Mouse (Mus musculus): ENCODE data around the gene Irf2bpl.

DNA sequence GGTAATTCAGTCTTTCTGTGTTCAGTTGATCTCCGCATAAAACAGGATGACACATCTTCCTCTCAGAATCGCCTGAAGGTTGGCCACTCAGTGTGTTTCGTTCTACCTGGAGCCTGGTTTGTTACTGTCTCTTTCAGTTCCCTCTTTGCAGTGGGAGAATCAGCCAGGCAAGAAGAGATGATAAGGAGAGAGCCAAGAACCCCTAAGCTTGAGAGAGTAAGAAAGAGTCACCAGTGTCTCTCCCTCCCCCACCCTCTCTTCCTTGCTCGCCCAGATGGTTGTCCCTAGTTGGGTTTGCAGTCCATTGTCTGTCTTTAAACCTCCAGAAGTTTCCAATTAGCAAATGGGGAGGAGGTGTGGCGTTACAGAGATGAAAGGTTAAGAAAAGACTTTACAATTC is 8.5 kb downstream of the Irf2bpl start:
- TF ChIP-seq CTCF (IDR thresholded peaks at IDR 0.05; ENCODE audit: control insufficient read depth, insufficient read depth, insufficient read length) (no peak), MAX (IDR thresholded peaks at IDR 0.05) (no peak), USF1 (IDR thresholded peaks at IDR 0.05; ENCODE audit: low read depth) (no peak), MYOD1 (IDR thresholded peaks at IDR 0.05; ENCODE audit: control insufficient read depth, insufficient read length, low read depth) (no peak), FOSL1 (IDR thresholded peaks at IDR 0.05; ENCODE audit: insufficient read depth, low read length, poor library complexity, severe bottlenecking) (no peak), MYOG (IDR thresholded peaks at IDR 0.05; ENCODE audit: control insufficient read depth, extremely low read depth, insufficient read length) (no peak)

Measured in C2C12 (cell line).